Mouse (Mus musculus): ENCODE measurements around the gene Adprh. TPM values are rescaled to one million over a fixed set of nuclear protein-coding genes. Genes with fewer than 3 reads are reported as not detected.

Adprh gene
- polyA plus RNA-seq, 1 experiment = 20.2 TPM

DNA sequence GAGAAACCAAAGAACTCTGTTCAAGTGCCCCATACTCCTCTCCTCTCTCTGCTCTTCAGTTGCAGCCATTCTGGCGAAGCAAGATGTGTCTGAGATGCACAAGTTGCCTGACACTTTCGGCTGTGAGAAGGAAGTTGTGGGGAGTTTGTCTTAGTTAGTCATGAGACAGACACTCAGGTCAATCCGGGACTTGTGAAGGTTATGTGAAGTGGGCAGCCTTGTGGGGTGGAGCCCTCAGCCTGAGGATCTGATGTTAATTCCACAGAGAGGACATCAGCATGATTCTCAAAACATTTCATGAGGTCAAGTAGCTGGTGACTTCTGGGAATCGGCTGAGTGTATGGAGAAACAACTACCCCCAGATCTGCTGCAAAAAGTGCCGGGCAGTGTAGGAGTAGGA is 10.9 kb downstream of the Adprh start:
- no peak for TF ChIP-seq CTCF (IDR thresholded peaks at IDR 0.05; ENCODE audit: extremely low read depth, insufficient read length, insufficient replicate concordance, low read depth, low read length)
- no peak for TF ChIP-seq POLR2A (IDR thresholded peaks at IDR 0.05; ENCODE audit: low read depth, low read length)
- Histone ChIP-seq H3K4me1 (ENCODE audit: control insufficient read depth, insufficient read depth, insufficient read length, low read length) (no peaks in the 10 kb centered on the region; the same call in 1 of the 2 replicates), H3K27me3 (ENCODE audit: control insufficient read depth, insufficient read depth, low read length) (no peaks in the 10 kb centered on the region), H3K27ac (ENCODE audit: insufficient read depth, low read depth, low read length) (no peak overlapping the region), H3K4me3 (ENCODE audit: low read depth, low read length) (no peak overlapping the region), H3K36me3 (ENCODE audit: control insufficient read depth, insufficient read depth, low read length) (peaks cover 10% of the 10 kb centered on the region)
- 69% methylated on average over 5 of the region's 5 CpGs for WGBS

DNA sequence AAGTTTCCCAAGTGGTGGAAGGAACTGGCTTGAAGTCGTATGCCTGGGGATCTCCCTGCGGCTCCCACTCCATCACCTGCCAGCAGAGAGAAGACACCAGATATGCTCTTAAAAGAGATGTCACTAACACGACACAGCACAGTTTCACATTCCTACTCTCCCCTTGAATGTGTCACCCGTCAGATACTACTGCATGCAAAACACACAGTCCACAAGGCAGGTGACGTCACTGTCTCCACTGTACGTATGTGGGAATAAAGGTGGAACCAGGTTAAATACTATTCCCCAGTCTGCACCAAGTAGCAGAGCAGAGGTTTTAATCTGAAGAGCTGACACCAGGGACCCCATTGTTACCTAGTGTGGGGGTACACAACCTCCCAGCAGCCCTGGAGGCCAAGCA is 12.1 kb downstream of the Adprh start:
- WGBS = 73% methylated on average over 6 of the region's 6 CpGs
- Histone ChIP-seq H3K4me1 (ENCODE audit: control insufficient read depth, insufficient read depth, insufficient read length, low read length) (no peaks in the 10 kb centered on the region), H3K4me3 (ENCODE audit: low read depth, low read length) (no peak overlapping the region)

DNA sequence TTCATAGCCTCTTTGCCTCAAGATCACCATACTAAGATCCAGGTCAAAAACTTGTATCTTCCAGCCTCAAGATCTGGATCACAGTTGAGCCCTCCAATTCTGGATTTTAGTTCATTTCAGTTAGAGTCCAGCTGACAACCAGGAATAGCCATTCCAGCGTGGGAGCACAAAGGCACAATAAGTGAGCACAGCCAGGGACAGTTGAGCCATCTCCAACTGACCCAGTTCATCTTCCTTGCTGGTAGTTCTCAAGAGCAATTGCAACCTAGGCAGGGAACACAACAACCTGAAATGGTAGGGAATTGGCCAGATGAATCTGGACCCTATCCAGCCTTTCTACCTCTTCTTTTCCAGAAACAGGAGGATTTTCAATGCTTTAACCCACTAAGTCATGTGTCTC is 13.3 kb downstream of the Adprh start:
- TF ChIP-seq POLR2A (IDR thresholded peaks at IDR 0.05; ENCODE audit: low read depth, low read length) (no peak), CTCF (IDR thresholded peaks at IDR 0.05; ENCODE audit: extremely low read depth, insufficient read length, insufficient replicate concordance, low read depth, low read length) (no peak)
- Histone ChIP-seq H3K4me3 (ENCODE audit: low read depth, low read length) (no peak overlapping the region), H3K27me3 (ENCODE audit: control insufficient read depth, insufficient read depth, low read length) (no peaks in the 10 kb centered on the region), H3K4me1 (ENCODE audit: control insufficient read depth, insufficient read depth, insufficient read length, low read length) (peaks cover 3% of the 10 kb centered on the region; the same call in 1 of the 2 replicates), H3K36me3 (ENCODE audit: control insufficient read depth, insufficient read depth, low read length) (no peaks in the 10 kb centered on the region), H3K27ac (ENCODE audit: insufficient read depth, low read depth, low read length) (no peak overlapping the region)
- 79% methylated on average over 1 of the region's 1 CpGs for WGBS

More for the DNA sequence above, 12.1 kb downstream of the Adprh start:
- TF ChIP-seq POLR2A (IDR thresholded peaks at IDR 0.05; ENCODE audit: low read depth, low read length) (no peak), CTCF (IDR thresholded peaks at IDR 0.05; ENCODE audit: extremely low read depth, insufficient read length, insufficient replicate concordance, low read depth, low read length) (no peak)
- Histone ChIP-seq H3K27me3 (ENCODE audit: control insufficient read depth, insufficient read depth, low read length) (no peaks in the 10 kb centered on the region), H3K36me3 (ENCODE audit: control insufficient read depth, insufficient read depth, low read length) (peaks cover 5% of the 10 kb centered on the region), H3K27ac (ENCODE audit: insufficient read depth, low read depth, low read length) (no peak overlapping the region)

DNA sequence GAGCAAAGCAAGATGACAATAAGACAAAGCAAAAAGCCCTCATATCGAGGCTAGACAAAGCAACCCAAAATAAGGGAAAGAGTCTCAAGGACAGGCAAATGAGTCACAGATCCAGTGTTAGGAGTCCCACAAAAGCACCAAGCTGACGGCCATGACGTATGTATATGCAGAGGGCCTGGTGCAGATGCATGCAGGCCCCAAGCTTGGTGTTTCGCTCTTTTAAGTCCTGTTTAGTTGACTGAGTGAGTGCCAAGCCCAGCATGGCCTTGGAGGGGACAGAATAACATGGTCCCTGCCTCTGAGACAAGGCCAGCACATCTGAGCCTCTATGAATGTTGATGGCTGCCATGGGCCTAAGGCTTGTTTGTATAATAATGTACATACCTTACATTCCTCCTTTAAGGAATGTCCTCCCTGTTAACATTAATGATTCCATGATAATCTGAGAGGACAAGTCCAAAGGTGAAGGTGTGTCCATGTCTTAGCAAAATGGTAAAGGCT is 18.2 kb downstream of the Adprh start:
- 94% methylated on average over 4 of the region's 4 CpGs for WGBS
- H3K27me3 ChIP-seq (ENCODE audit: control insufficient read depth, insufficient read depth, low read length) = no peaks in the 10 kb centered on the region
- no peaks in the 10 kb centered on the region for H3K36me3 ChIP-seq (ENCODE audit: control insufficient read depth, insufficient read depth, low read length)
- H3K4me3 ChIP-seq (ENCODE audit: low read depth, low read length) = no peak overlapping the region
- H3K27ac ChIP-seq (ENCODE audit: insufficient read depth, low read depth, low read length) = no peak overlapping the region
- H3K4me1 ChIP-seq (ENCODE audit: control insufficient read depth, insufficient read depth, insufficient read length, low read length) = peaks cover 3% of the 10 kb centered on the region; the same call in 1 of the 2 replicates
- TF ChIP-seq POLR2A (IDR thresholded peaks at IDR 0.05; ENCODE audit: low read depth, low read length) (no peak), CTCF (IDR thresholded peaks at IDR 0.05; ENCODE audit: extremely low read depth, insufficient read length, insufficient replicate concordance, low read depth, low read length) (no peak)

DNA sequence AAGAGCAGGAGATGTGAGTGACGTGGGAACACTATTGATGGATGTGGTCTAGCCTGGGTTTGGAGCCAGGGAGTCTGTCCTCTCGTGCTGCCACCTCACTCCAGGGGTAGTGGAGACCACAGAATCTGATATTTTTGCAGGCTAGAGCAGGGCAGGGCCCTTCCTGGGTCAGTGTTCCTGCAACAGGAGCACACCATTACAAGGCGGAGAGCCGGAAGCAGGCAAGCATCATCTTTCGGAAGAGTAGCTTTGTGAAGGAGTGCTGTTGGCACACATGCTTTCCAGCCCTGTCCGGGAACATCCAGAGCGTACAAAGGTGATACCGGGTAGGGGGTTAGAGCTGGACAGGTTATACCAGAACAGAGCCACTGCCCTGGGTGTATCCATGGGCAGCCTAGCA is 19.0 kb downstream of the Adprh start:
- TF ChIP-seq CTCF (IDR thresholded peaks at IDR 0.05; ENCODE audit: extremely low read depth, insufficient read length, insufficient replicate concordance, low read depth, low read length) = no peak
- no peak for TF ChIP-seq POLR2A (IDR thresholded peaks at IDR 0.05; ENCODE audit: low read depth, low read length)
- Histone ChIP-seq H3K36me3 (ENCODE audit: control insufficient read depth, insufficient read depth, low read length) (no peaks in the 10 kb centered on the region), H3K27ac (ENCODE audit: insufficient read depth, low read depth, low read length) (no peak overlapping the region), H3K4me3 (ENCODE audit: low read depth, low read length) (no peak overlapping the region), H3K27me3 (ENCODE audit: control insufficient read depth, insufficient read depth, low read length) (no peaks in the 10 kb centered on the region), H3K4me1 (ENCODE audit: control insufficient read depth, insufficient read depth, insufficient read length, low read length) (peaks cover 3% of the 10 kb centered on the region; the same call in 1 of the 2 replicates)
- 90% methylated on average over 8 of the region's 8 CpGs for WGBS

DNA sequence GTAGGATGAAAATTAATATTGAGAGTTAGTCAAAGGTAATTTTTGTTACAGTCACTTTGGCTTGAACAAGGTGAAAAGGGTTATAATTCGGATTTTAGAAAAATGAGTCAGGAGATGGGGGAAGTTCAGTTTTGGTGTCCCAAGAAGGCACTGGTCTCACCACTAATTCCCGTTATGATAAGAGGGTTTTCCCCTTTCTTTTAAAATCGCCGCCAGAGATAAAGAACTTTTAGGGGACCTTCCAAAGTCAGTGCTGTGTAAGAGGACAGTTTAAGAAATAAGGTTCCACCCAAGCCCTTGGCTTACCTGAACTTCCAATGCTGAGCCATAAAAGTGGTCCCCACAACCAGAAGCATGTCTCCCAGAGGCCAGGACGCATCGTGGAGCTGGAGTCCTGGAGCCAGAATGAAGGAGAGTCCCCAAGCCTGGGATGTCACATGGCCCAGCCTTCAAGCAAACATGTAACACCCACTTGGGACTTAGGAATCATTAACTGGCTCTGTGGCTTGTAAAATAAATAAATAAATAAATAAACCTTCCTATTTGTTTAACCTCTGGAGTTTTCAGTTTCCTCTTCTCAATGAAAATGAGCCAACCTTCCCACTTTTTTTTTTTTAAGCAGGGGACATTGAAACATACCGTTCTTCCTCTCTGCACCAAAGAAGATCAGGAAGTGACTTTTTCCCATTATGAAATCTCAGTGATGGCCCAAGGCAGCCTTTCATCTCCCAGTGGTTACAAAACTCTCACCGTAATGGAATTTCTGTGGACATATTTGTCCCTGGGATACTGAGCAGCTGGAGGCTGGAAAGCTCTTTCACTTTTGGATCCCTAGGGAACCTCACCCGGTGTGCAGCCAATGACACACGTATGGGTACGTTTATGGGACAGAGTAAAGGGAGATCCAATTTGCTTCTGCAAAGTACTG is 19.7 kb downstream of the Adprh start, which contains the start of gene Pla1a:
Gene Pla1a, minus strand, starts transcription at position 648 of the 928 bp plus-strand sequence.
- Histone ChIP-seq H3K36me3 (ENCODE audit: control insufficient read depth, insufficient read depth, low read length) (no peaks in the 10 kb centered on the region), H3K27ac (ENCODE audit: insufficient read depth, low read depth, low read length) (no peak within 1 kb of the TSS), H3K4me3 (ENCODE audit: low read depth, low read length) (no peak within 1 kb of the TSS), H3K27me3 (ENCODE audit: control insufficient read depth, insufficient read depth, low read length) (no peaks in the 10 kb centered on the region), H3K4me1 (ENCODE audit: control insufficient read depth, insufficient read depth, insufficient read length, low read length) (peaks cover 3% of the 10 kb centered on the region; the same call in 1 of the 2 replicates)
- 30% methylated on average over 11 of the region's 11 CpGs for WGBS
- TF ChIP-seq CTCF (IDR thresholded peaks at IDR 0.05; ENCODE audit: extremely low read depth, insufficient read length, insufficient replicate concordance, low read depth, low read length) (no peak), POLR2A (IDR thresholded peaks at IDR 0.05; ENCODE audit: low read depth, low read length) (no peak)
